Mouse (Mus musculus) left cerebral cortex, postnatal 36 days (tissue): Measurements from ENCODE around the gene Arfgap2. TPM values are rescaled to one million over a fixed set of nuclear protein-coding genes. Genes with fewer than 3 reads are reported as not detected.

Experiments
- DNase-seq, 2 experiments: peaks; one replicate each; pipeline ENCODE4 v3.0.0; 2021 to 2022; ENCODE audit warnings: low spot score in 2 of 2, mixed read lengths in 1 of 2
- intact Hi-C: fragments of 180-260 bp; cut with DNase I; formaldehyde crosslinking; loops from one replicate; pipeline ENCODE4 v1.15.1; 2025
- total RNA-seq, 2 experiments: library from RNA; stranded (reverse); gene quantifications; 2 replicates each; pipeline ENCODE4 v1.2.3; 2021

Gene Arfgap2
- total RNA-seq, 2 experiments from 2014 or later: 66.2 to 78.1 TPM

- intact Hi-C loops: no loop called here
These were observed 7.4 kb upstream of the Arfgap2 start for GRCm38 (mm10) chr2:91257126-91257980.

GRCm38 (mm10) chr2:91258054-91258453, 6.7 kb upstream of the Arfgap2 start:
- DNase-seq: no peak
- intact Hi-C loops: no loop called here

More at GRCm38 (mm10) chr2:91257126-91257980, 7.4 kb upstream of the Arfgap2 start:
- DNase-seq: no peak

- intact Hi-C loops: no loop called here
- no peak for DNase-seq
These were observed 5.9 kb upstream of the Arfgap2 start for GRCm38 (mm10) chr2:91258830-91259229.

- intact Hi-C loops: no loop called here
- no peak for DNase-seq
These were observed 5.3 kb upstream of the Arfgap2 start for GRCm38 (mm10) chr2:91259493-91259892.

GRCm38 (mm10) chr2:91263692-91264660, 798 bp upstream of the Arfgap2 start:
- DNase-seq: no peak
- intact Hi-C loops: no loop called here

GRCm38 (mm10) chr2:91268042-91268441, 3.3 kb downstream of the Arfgap2 start:
- intact Hi-C loops: no loop called here

GRCm38 (mm10) chr2:91268706-91269105, 3.9 kb downstream of the Arfgap2 start:
- intact Hi-C loops: no loop called here
- DNase-seq: no peak

More at GRCm38 (mm10) chr2:91268042-91268441, 3.3 kb downstream of the Arfgap2 start:
- no peak for DNase-seq

- intact Hi-C loops: no loop called here
- DNase-seq: no peak
These were observed 4.9 kb downstream of the Arfgap2 start for GRCm38 (mm10) chr2:91269687-91270133.

GRCm38 (mm10) chr2:91278749-91279371, 14.1 kb downstream of the Arfgap2 start:
- intact Hi-C loops: no loop called here
- DNase-seq: no peak

GRCm38 (mm10) chr2:91279372-91279755, 14.6 kb downstream of the Arfgap2 start:
- intact Hi-C loops: no loop called here
- DNase-seq: no peak

- no peak for DNase-seq
- intact Hi-C loops: no loop called here
These were observed 16.6 kb downstream of the Arfgap2 start for GRCm38 (mm10) chr2:91281366-91281765.

GRCm38 (mm10) chr2:91283972-91284371, 19.2 kb downstream of the Arfgap2 start:
- intact Hi-C loops: no loop called here
- no peak for DNase-seq

GRCm38 (mm10) chr2:91284375-91285199, 19.8 kb downstream of the Arfgap2 start:
- DNase-seq: peak; percentile 41 to 42
- intact Hi-C loops: no loop called here

GRCm38 (mm10) chr2:91285885-91286505, 21.2 kb downstream of the Arfgap2 start:
- DNase-seq: peak; percentile 64 to 76
- intact Hi-C loops: loop anchor here (2.0 kb wide), 1 partner anchor 195 kb away; no protein-coding TSS in a partner anchor

- intact Hi-C loops: loop anchor here (2.0 kb wide), 1 partner anchor 193 kb away; no protein-coding TSS in a partner anchor
These were observed 22.8 kb downstream of the Arfgap2 start for GRCm38 (mm10) chr2:91287563-91287962.

GRCm38 (mm10) chr2:91291197-91292007, 26.6 kb downstream of the Arfgap2 start:
- no peak for DNase-seq
- intact Hi-C loops: loop anchor here (1.0 kb wide), 1 partner anchor 32 kb away; no protein-coding TSS in a partner anchor

More at GRCm38 (mm10) chr2:91287563-91287962, 22.8 kb downstream of the Arfgap2 start:
- no peak for DNase-seq

GRCm38 (mm10) chr2:91294226-91294625, 29.5 kb downstream of the Arfgap2 start:
- intact Hi-C loops: no loop called here
- DNase-seq: no peak
